Mouse (Mus musculus): ENCODE data around the gene Myoc. TPM values are rescaled to one million over a fixed set of nuclear protein-coding genes. Genes with fewer than 3 reads are reported as not detected.

The Myoc gene
- polyA plus RNA-seq (2012; ENCODE audit: insufficient read depth, insufficient read length, low replicate concordance, missing spikeins) = not detected in 2 replicates

DNA sequence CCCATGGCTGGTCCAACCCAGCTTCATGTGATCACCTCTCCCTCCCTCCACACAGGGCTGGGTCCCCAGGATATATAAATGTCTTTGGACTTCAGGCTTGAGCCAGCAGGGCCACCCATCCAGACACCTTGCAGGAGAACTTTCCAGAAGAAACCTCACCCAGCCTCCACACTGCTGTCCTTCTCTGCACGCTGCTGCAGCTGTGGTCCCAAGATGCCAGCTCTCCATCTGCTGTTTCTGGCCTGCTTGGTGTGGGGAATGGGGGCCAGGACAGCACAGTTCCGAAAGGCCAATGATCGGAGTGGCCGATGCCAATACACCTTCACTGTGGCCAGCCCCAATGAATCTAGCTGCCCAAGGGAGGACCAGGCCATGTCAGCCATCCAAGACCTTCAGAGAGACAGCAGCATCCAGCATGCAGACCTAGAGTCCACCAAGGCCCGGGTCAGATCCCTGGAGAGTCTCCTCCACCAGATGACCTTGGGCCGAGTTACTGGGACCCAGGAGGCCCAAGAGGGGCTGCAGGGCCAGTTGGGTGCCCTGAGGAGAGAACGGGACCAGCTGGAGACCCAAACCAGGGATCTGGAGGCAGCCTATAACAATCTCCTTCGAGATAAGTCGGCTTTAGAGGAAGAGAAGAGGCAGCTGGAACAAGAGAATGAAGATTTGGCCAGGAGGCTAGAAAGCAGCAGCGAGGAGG, at the start of gene Myoc:
TSS of gene Myoc (plus strand) at position 105 of the 700 bp plus-strand sequence.
- Histone ChIP-seq H3K4me3 (ENCODE audit: insufficient read depth, low read depth, low read length) (no peak within 1 kb of the TSS), H3K4me1 (ENCODE audit: control insufficient read depth, insufficient read depth, low read length) (no peaks in the 10 kb centered on the region), H3K27ac (ENCODE audit: insufficient read depth, low read depth, low read length) (no peak within 1 kb of the TSS)
- WGBS = 82% methylated on average over 10 of the region's 10 CpGs
- TF ChIP-seq CTCF (IDR thresholded peaks at IDR 0.05; ENCODE audit: insufficient read depth, low read depth, low read length) = no peak
- TF ChIP-seq POLR2A (IDR thresholded peaks at IDR 0.05; ENCODE audit: insufficient read depth, low read depth, low read length) = no peak

DNA sequence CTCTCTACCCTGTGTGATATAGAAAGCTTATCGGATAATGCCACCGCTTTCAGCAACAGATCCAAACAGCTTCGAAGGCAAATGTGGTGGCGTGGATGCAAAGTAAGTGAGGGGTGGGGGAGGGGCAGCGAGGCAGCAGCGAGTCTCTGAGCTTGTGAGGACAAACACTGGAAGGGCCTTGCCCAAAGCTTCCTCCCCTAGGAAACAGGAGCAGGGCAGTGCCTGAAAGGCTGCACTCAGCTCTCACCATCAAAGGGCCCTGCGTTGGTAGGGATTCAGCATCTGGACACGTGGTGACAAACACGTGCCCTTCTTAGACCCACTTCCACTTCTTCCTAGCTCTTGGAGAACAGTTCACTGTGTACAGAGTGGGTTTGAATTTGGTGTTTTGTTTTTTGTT, 49.5 kb upstream of the Myoc start:
- 15% methylated on average over 9 of the region's 9 CpGs for WGBS
- H3K4me3 ChIP-seq (ENCODE audit: insufficient read depth, low read depth, low read length) = no peak overlapping the region
- H3K27ac ChIP-seq (ENCODE audit: insufficient read depth, low read depth, low read length) = no peak overlapping the region
- TF ChIP-seq POLR2A (IDR thresholded peaks at IDR 0.05; ENCODE audit: insufficient read depth, low read depth, low read length) (no peak), CTCF (IDR thresholded peaks at IDR 0.05; ENCODE audit: insufficient read depth, low read depth, low read length) (no peak)
- H3K4me1 ChIP-seq (ENCODE audit: control insufficient read depth, insufficient read depth, low read length) = peaks cover 5% of the 10 kb centered on the region; the same call in 1 of the 2 replicates

DNA sequence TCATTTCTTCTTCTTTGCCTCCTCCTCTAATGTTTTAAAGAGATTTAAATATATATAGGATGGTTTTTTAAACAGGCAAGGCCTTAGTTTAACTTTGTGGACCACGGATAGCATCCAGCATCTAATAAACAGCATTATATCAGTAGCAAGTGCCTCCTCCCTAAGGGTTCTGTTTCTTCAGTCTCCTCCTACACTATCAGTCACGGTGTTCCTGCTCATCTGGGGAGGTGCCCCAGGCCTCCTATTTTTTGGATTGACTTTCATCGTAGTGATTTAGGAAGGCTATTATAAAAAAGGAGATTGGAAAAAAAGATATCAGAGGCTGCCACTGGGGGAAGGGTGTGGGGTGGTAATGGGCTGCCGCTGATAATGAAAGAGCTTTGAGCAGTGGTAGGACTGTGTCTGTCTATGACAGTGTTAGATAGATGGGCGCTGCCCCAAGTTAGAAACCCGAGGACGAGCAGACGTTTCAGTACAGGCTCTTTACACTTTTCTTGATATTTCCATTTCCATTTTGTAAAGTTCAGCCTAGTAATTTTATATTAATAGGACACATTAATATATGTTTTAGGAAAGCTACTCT, 48.4 kb upstream of the Myoc start:
- H3K4me1 ChIP-seq (ENCODE audit: control insufficient read depth, insufficient read depth, low read length) = peaks cover 5% of the 10 kb centered on the region; the same call in 1 of the 2 replicates
- no peak overlapping the region for H3K4me3 ChIP-seq (ENCODE audit: insufficient read depth, low read depth, low read length)
- 80% methylated on average over 8 of the region's 8 CpGs for WGBS
- TF ChIP-seq CTCF (IDR thresholded peaks at IDR 0.05; ENCODE audit: insufficient read depth, low read depth, low read length) (no peak), POLR2A (IDR thresholded peaks at IDR 0.05; ENCODE audit: insufficient read depth, low read depth, low read length) (no peak)
- no peak overlapping the region for H3K27ac ChIP-seq (ENCODE audit: insufficient read depth, low read depth, low read length)

DNA sequence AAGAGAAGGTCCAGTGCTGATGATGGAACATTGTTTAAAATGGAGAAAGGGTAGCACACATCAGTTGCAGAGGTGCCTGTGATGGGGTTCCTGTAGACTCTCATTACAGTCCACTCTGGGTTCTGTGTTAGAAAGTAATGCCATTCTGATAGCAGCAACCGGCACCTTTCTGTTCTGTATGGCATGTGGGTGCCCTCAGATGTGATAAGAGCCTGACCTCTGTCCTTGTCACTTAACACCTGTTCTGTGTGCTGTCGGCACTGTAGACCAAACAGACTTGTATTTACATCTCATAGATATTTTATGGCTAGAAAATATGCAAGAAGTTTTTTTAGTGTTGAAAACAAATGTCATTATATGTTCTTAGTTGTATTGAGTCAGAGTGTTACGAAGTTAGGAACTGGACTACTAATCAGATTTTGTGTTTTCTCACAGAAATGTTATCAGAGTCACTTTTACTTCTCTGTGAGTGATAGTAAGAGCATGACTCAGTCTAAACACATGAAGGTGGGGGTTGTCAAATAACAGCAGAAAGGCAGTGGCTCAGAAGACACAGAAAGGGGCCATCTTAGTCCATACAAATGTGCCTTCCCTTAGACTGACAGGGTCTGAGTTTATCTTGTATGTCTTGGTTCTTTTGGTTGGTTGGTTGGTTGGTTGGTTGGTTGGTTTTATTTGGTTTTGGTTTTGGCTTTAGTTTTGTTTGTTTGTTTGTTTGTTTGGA, 41.4 kb upstream of the Myoc start:
- H3K4me1 ChIP-seq (ENCODE audit: control insufficient read depth, insufficient read depth, low read length) = no peaks in the 10 kb centered on the region
- 97% methylated on average over 3 of the region's 3 CpGs for WGBS
- H3K27ac ChIP-seq (ENCODE audit: insufficient read depth, low read depth, low read length) = no peak overlapping the region
- H3K4me3 ChIP-seq (ENCODE audit: insufficient read depth, low read depth, low read length) = no peak overlapping the region
- no peak for TF ChIP-seq CTCF (IDR thresholded peaks at IDR 0.05; ENCODE audit: insufficient read depth, low read depth, low read length)
- TF ChIP-seq POLR2A (IDR thresholded peaks at IDR 0.05; ENCODE audit: insufficient read depth, low read depth, low read length) = no peak

DNA sequence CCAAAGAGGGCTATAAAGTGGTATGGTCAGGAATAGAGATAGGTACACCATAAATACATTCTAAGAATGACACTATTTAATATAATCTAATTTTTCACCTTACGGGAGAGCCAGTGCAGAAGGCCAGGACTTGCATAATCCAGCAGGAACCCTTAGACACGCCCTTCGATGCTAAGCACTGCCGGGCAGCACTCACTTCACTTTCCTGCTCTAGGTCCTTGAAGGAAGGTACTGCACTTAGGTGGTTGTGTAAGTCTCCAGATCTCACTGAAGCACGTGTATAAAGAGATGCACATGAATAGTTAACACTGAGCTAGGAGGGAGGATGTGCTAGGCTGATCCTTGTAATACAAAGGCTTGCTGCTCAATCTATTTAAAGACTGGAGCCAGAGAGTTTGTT, 39.3 kb upstream of the Myoc start:
- H3K27ac ChIP-seq (ENCODE audit: insufficient read depth, low read depth, low read length) = no peak overlapping the region
- H3K4me3 ChIP-seq (ENCODE audit: insufficient read depth, low read depth, low read length) = no peak overlapping the region
- no peaks in the 10 kb centered on the region for H3K4me1 ChIP-seq (ENCODE audit: control insufficient read depth, insufficient read depth, low read length)
- WGBS = 91% methylated on average over 5 of the region's 5 CpGs
- TF ChIP-seq POLR2A (IDR thresholded peaks at IDR 0.05; ENCODE audit: insufficient read depth, low read depth, low read length) (no peak), CTCF (IDR thresholded peaks at IDR 0.05; ENCODE audit: insufficient read depth, low read depth, low read length) (no peak)

DNA sequence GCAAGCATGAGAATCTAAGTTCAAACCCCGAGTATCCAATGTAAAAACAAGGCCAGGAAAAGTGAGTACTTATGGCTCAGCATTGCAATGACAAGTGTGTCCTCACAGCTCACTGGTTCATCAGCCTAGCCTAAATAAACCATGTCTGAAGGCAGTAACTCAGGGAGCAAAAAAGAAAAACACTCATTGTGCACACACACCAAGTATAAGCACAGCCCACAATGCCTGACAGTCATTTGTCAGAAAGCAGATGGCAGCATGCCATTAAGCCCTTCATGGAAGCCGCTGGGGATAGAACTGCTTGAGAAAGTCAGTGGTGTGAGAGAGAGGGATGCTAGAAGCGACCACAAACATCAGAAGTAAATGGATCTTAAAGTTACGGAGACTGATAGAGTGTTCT, 37.7 kb upstream of the Myoc start:
- WGBS = 55% methylated on average over 4 of the region's 4 CpGs
- no peak overlapping the region for H3K4me3 ChIP-seq (ENCODE audit: insufficient read depth, low read depth, low read length)

DNA sequence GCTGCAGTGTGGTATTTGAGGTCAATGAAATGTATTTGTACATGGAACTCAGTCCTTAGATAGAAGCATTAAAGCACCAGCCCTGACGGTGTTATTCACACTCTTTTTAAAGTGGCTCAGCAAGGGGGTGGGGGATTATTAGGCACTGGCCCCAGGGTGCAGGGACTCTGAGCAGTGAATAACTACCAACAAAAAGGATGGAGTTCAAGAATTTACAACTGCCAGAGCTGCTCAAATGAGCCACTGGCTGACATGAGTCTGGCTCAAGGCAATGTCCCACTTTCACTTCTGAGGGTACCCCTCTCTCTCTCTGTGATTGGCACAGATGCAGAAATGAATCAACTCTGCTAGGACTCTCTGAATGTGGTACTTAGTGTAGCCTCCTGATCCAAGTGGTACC, 30.8 kb upstream of the Myoc start:
- H3K27ac ChIP-seq (ENCODE audit: insufficient read depth, low read depth, low read length) = no peak overlapping the region
- TF ChIP-seq CTCF (IDR thresholded peaks at IDR 0.05; ENCODE audit: insufficient read depth, low read depth, low read length) (no peak), POLR2A (IDR thresholded peaks at IDR 0.05; ENCODE audit: insufficient read depth, low read depth, low read length) (no peak)
- 24% methylated on average over 1 of the region's 1 CpGs for WGBS

More for the DNA sequence above, 37.7 kb upstream of the Myoc start:
- no peak for TF ChIP-seq POLR2A (IDR thresholded peaks at IDR 0.05; ENCODE audit: insufficient read depth, low read depth, low read length)
- no peak for TF ChIP-seq CTCF (IDR thresholded peaks at IDR 0.05; ENCODE audit: insufficient read depth, low read depth, low read length)
- no peak overlapping the region for H3K27ac ChIP-seq (ENCODE audit: insufficient read depth, low read depth, low read length)
- H3K4me1 ChIP-seq (ENCODE audit: control insufficient read depth, insufficient read depth, low read length) = no peaks in the 10 kb centered on the region

DNA sequence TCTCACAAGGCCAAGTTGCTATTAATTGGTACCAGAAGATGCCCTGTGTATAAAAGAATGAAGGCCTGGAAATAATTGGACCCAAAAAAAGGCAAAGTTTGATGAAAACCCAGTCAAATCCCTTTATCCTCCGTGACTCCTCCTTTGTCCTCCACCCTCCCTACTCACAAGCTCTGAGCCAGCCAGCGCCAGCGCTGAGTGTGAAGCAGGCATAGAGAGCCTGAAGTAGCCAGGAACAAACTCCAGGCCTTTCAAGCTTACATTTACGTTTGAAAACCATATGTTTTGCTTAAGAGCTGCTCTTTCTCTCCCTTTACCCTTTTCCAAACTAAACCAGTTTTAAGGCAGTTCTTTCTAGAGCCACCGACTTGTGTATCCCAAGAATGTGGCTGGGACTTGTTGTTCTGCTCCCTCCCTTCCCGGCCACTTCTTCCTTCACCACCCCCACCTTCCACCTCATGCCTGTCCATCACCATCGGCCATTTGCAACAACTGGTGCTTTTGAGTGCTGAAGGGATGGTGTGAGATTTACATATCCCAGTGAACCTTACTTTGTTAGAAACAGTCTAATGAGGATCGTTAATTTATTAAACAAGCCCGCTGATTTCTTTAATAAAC, 29.2 kb upstream of the Myoc start:
- no peak for TF ChIP-seq CTCF (IDR thresholded peaks at IDR 0.05; ENCODE audit: insufficient read depth, low read depth, low read length)
- no peak for TF ChIP-seq POLR2A (IDR thresholded peaks at IDR 0.05; ENCODE audit: insufficient read depth, low read depth, low read length)
- Histone ChIP-seq H3K4me1 (ENCODE audit: control insufficient read depth, insufficient read depth, low read length) (no peaks in the 10 kb centered on the region), H3K27ac (ENCODE audit: insufficient read depth, low read depth, low read length) (no peak overlapping the region), H3K4me3 (ENCODE audit: insufficient read depth, low read depth, low read length) (no peak overlapping the region)
- 53% methylated on average over 9 of the region's 9 CpGs for WGBS

More for the DNA sequence above, 30.8 kb upstream of the Myoc start:
- Histone ChIP-seq H3K4me3 (ENCODE audit: insufficient read depth, low read depth, low read length) (no peak overlapping the region), H3K4me1 (ENCODE audit: control insufficient read depth, insufficient read depth, low read length) (no peaks in the 10 kb centered on the region)

All from olfactory bulb, adult 2 months (tissue).